Comparison of ENCODE assay signal across 11 mouse cellular contexts in genomic region chr11:68145066-68145585, GRCm38 (mm10).
DNase-seq lines count a peak whose midpoint lies in the region; ATAC-seq lines count a peak whose summit lies in the region.
"Had no signal": no experiment of that assay in that cellular context is flagged by ENCODE, and none has a peak within 500 bp of the region (broad histone marks: within the 10 kb centered on the region; RNA-seq: fewer than 3 reads in every experiment).

No protein-coding gene starts in this region.

- peak; percentile 38 for DNase-seq in embryo, embryonic 9.5 days (ENCODE audit: extremely low spot score)
- DNase-seq in limb, embryonic 10.5 days (ENCODE audit: low spot score), result no peak
- no peak for DNase-seq in cerebellum, postnatal 4 days (ENCODE audit: low spot score in 2 of 2)
- DNase-seq in cerebellum, postnatal 36 days, result no peak
- DNase-seq in ovary, postnatal 14 days (ENCODE audit: low spot score), result no peak
- DNase-seq: cerebellum, adult 9-11 months; heart, postnatal 4 days; liver, embryonic 13.5 days; thymus, postnatal 4 days had no signal

- WGBS in forebrain, embryonic 13.5 days, result 5% methylated on average over 13 of the region's 13 CpGs
- 12% methylated on average over 13 of the region's 13 CpGs for WGBS in limb, embryonic 10.5 days
- 9% methylated on average over 13 of the region's 13 CpGs for WGBS in neural tube, embryonic 13.5 days

- 0 out of 2 replicates have a peak, but pooled peaks have one; percentile 3 for ATAC-seq in forebrain, embryonic 13.5 days
- peak; percentile 41 for ATAC-seq in neural tube, embryonic 13.5 days (ENCODE audit: low read depth)

- H3K4me3 ChIP-seq in forebrain, embryonic 13.5 days, result peak overlapping the region; percentile 13; the same call in 1 of the 2 replicates
- 0 out of 2 replicates have a peak overlapping the region, but pooled peaks have one; percentile 0 for H3K4me3 ChIP-seq in limb, embryonic 10.5 days
- no peak overlapping the region for H3K4me3 ChIP-seq in neural tube, embryonic 13.5 days
- H3K4me3 ChIP-seq: liver, embryonic 13.5 days had no signal

- H3K27me3 ChIP-seq in forebrain, embryonic 13.5 days, result peaks cover 29% of the 10 kb centered on the region
- H3K27me3 ChIP-seq in limb, embryonic 10.5 days (ENCODE audit: low read depth, poor library complexity, severe bottlenecking), result peaks cover 29% of the 10 kb centered on the region
- H3K27me3 ChIP-seq in neural tube, embryonic 13.5 days, result peaks cover 7% of the 10 kb centered on the region
- H3K27me3 ChIP-seq: liver, embryonic 13.5 days had no signal

- no peaks in the 10 kb centered on the region for H3K9me3 ChIP-seq in forebrain, embryonic 13.5 days (replicated peaks)
- H3K9me3 ChIP-seq in limb, embryonic 10.5 days (replicated peaks), result no peaks in the 10 kb centered on the region
- H3K9me3 ChIP-seq in neural tube, embryonic 13.5 days, result no peaks in the 10 kb centered on the region
- H3K9me3 ChIP-seq: liver, embryonic 13.5 days had no signal

- H3K36me3 ChIP-seq in forebrain, embryonic 13.5 days (ENCODE audit: poor library complexity, severe bottlenecking), result no peaks in the 10 kb centered on the region
- no peaks in the 10 kb centered on the region for H3K36me3 ChIP-seq in limb, embryonic 10.5 days
- no peaks in the 10 kb centered on the region for H3K36me3 ChIP-seq in neural tube, embryonic 13.5 days
- H3K36me3 ChIP-seq: liver, embryonic 13.5 days had no signal

- peak overlapping the region; percentile 48 for H3K4me2 ChIP-seq in forebrain, embryonic 13.5 days
- peak overlapping the region; percentile 32 for H3K4me2 ChIP-seq in neural tube, embryonic 13.5 days
- H3K4me2 ChIP-seq: liver, embryonic 13.5 days had no signal

- H3K27ac ChIP-seq in forebrain, embryonic 13.5 days, result peak overlapping the region; percentile 87
- peak overlapping the region; percentile 85; the same call in 1 of the 2 replicates for H3K27ac ChIP-seq in limb, embryonic 10.5 days
- H3K27ac ChIP-seq in neural tube, embryonic 13.5 days (replicated peaks), result peak overlapping the region; percentile 95
- H3K27ac ChIP-seq: liver, embryonic 13.5 days had no signal

- peak overlapping the region; percentile 38; the same call in 1 of the 2 replicates for H3K9ac ChIP-seq in forebrain, embryonic 13.5 days
- peak overlapping the region; percentile 27 for H3K9ac ChIP-seq in neural tube, embryonic 13.5 days
- H3K9ac ChIP-seq: liver, embryonic 13.5 days had no signal

- H3K4me1 ChIP-seq in forebrain, embryonic 13.5 days, result peaks cover 50% of the 10 kb centered on the region
- H3K4me1 ChIP-seq in limb, embryonic 10.5 days, result peaks cover 47% of the 10 kb centered on the region
- H3K4me1 ChIP-seq in neural tube, embryonic 13.5 days (replicated peaks), result peaks cover 70% of the 10 kb centered on the region
- H3K4me1 ChIP-seq: liver, embryonic 13.5 days had no signal
